Mouse (Mus musculus): ENCODE data around the gene Tex2.

Tex2 gene

GRCm38 (mm10) chr11:106544916-106545315, 68.3 kb downstream of the Tex2 start:
- DNase-seq (ENCODE audit: low spot score in 2 of 2) = peak; percentile 73 to 74

GRCm38 (mm10) chr11:106544133-106544532, 69.1 kb downstream of the Tex2 start:
- no peak for DNase-seq (ENCODE audit: low spot score in 2 of 2)

DNA sequence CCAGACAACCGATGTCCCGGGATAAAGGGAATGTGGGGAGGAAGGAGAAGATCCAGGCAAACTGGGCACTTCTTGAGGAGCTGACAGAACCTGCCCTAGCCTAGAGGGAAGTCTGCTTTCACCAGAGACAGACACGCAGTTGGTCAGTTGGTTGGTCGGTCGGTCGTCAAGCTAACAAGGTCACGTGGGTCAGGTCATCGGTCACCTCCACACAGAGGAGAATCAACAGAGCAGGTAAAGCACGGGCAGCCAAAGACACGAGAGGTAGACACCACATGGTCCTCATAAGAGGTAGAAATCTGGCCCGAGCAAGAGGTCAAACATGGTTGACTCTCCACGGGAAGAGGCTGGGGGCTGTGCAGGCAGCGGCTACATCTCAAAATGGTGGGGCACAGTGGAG, 70.2 kb downstream of the Tex2 start:
- no peak for DNase-seq (ENCODE audit: low spot score in 2 of 2)

DNA sequence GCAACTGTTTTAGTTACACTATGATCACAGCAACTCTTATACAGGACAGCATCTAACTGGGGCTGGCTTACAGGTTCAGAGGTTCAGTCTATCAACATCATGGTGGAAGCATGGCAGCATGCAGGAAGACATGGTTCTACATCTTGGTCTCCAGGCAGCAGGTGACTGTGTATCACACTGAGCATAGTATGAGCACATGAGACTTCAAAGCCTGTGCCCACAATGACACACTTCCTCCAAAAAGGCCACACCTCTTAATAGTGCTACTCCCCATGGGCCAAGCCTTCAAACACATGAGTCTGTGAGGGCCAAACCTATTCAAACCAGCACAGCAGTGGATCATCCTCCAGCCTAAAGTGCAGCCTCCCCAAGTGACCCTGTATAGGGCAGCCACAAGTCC, 70.8 kb downstream of the Tex2 start:
- peak; percentile 78 to 79 for DNase-seq (ENCODE audit: low spot score in 2 of 2)

DNA sequence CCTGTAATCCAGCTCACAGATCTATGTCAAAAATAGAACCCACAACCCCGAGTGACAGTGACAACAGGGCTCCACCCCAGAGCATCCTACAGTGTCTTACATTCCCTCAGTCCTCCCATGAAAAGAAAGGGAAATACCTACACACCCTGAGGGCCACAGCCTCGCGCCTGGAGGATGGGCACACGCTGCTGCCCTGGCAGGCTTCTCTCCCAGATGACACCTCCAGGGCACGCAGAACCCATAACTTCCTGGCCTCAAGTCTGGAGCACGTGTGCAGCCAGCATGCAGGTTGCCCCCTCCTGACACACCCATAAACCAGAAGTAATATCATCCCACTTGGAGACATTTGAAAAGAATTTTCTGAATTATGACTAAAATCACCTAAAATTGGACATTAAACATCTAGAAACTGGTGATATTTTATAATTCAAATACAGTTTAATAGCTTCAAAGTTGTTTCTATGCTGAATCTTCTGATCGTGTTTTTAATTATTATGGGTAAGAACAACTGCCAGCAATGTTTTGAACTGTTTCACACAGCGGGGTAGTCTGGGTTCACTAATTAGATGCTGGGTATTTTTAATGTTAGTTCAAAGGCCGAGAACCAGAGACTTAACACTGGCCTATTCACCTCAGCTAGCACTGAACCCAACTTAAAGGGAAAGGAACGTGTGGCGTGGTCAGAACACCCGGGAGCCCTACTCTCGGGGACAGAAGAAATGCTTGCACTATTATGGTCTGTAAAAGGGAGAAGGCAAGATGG, 72.5 kb downstream of the Tex2 start:
- DNase-seq (ENCODE audit: low spot score in 2 of 2) = no peak

DNA sequence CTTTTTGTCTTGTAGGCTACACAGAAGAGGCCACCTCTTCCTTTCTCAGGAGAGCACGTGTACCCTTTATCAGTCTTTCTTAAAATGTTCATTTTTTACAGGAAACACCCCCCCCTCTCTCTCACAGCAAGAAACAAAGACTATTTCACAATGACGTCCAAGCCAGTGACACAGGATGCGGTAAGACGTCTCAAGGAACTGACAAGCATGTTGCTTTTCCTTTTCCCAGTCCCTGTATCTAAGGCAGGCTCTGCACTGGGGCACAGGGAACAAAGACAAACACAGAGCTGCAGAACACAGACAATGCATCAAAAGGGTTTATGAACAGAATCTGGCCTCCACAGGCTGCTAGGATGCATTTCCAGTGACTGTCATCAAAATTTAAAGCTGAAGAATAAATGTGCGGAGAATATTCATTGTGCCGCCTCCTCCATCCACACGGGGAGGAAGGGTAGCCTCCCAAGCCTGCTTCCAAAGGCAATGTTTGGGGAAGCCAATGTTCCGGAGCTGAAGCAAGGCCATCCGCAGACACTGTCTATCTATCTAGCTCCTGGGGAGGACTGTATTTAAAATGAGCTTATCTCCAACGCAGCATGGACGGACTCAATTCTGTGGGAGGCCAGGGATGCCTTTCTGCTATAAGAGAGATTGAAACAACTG, 76.8 kb downstream of the Tex2 start:
- DNase-seq (ENCODE audit: low spot score in 2 of 2) = no peak

GRCm38 (mm10) chr11:106535660-106536252, 77.5 kb downstream of the Tex2 start:
- DNase-seq (ENCODE audit: low spot score in 2 of 2) = peak; percentile 83 to 91

- DNase-seq (ENCODE audit: low spot score in 2 of 2) = no peak
These were observed 80.9 kb downstream of the Tex2 start for GRCm38 (mm10) chr11:106532248-106532790.

DNA sequence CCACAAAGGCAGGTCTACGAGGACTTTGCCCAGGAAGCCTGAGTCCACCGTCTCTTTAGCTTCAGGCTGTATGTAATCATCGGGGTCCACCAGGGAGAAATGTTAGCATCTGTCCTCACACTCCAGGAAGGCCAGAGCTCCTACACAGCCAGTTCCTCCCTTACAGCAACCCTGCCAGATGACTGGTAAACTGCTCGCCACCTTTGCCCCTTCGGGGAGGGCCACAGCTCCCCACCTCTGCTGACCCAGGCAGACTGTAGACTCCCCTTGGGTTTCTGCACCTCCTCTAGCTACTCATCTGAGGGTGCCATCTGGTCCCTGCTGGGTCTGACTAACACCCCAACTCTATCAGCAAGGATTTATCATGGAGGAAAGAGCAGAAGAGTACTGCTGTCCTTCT, 83.4 kb downstream of the Tex2 start:
- DNase-seq (ENCODE audit: low spot score in 2 of 2) = no peak

- no peak for DNase-seq (ENCODE audit: low spot score in 2 of 2)
These were observed 84.1 kb downstream of the Tex2 start for GRCm38 (mm10) chr11:106529113-106529512.

GRCm38 (mm10) chr11:106527926-106528325, 85.3 kb downstream of the Tex2 start:
- DNase-seq (ENCODE audit: low spot score in 2 of 2) = no peak

DNA sequence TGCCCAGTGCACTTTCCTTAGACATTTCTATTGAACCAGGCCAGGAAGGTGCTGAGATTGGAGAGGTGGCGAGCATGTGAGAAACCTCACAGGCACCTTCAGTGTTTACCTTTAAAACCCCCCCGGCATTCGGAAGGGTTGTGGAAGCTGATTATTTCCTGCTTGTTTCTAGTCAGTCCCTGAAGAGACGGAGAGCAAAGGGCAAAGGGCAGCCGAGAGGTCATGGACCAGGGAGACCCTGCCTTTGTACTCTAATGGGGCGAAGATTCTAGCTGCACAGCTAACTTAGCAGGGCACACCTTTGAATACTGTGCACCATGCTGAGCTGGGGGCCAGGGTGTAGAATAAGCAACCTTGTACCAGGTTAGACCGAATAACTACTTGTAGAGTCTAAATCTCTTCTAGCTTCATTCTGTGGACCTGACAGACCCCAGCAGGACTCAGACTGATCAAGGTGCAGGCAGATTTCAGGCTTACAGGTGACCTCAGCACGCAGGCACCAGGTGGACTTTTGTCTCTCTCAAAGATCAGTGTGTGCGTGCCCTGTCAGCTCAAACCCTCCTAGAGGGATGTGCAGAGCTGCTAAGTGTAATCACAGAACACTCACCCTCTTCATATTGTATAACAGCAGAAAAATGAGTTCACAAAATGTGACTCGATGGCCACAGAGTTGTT, 85.9 kb downstream of the Tex2 start:
- no peak for DNase-seq (ENCODE audit: low spot score in 2 of 2)

GRCm38 (mm10) chr11:106522538-106522937, 90.7 kb downstream of the Tex2 start:
- no peak for DNase-seq (ENCODE audit: low spot score in 2 of 2)

- DNase-seq (ENCODE audit: low spot score in 2 of 2) = no peak
These were observed 91.6 kb downstream of the Tex2 start for GRCm38 (mm10) chr11:106521612-106522011.

- no peak for DNase-seq (ENCODE audit: low spot score in 2 of 2)
These were observed 92.8 kb downstream of the Tex2 start for GRCm38 (mm10) chr11:106520404-106520803.

DNA sequence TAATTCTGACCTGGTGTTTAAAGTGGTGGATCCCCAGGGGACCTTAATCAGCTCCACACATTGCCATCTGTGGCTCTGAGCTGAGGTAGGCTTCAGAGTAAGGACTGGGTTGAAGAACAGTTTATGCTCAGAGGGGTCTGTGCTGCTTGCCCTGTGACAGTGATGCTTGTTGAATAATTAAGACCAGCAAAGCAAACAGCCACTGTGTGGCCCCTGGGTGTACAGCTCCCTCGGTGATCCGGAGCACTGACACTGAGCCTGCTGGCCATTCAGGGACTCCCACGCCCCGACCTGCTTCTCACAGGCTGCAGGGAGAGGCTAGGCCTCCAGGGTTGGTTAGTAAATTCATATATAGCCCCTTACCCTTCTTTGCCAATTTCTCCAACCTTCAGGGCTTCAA, 93.7 kb downstream of the Tex2 start:
- no peak for DNase-seq (ENCODE audit: low spot score in 2 of 2)

DNA sequence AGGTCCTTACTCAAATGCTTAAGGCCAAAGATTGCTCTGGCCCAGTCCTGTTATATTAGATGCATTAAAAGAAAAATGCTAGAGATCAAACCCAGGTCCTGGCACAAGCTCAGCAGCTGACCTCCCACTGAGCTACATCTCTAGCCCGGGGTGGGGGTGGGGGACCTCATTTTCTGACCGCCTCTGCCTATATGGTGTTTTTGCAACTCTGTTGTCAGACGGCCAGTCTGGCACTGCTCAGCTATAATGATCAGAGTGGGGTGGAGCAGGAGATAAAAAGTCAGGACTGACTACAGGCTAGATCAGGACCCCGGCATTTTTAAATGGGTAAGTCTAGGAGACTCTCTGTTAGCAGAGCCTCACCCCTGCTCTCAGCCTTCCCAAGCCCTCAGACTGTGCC, 94.8 kb downstream of the Tex2 start:
- no peak for DNase-seq (ENCODE audit: low spot score in 2 of 2)

DNA sequence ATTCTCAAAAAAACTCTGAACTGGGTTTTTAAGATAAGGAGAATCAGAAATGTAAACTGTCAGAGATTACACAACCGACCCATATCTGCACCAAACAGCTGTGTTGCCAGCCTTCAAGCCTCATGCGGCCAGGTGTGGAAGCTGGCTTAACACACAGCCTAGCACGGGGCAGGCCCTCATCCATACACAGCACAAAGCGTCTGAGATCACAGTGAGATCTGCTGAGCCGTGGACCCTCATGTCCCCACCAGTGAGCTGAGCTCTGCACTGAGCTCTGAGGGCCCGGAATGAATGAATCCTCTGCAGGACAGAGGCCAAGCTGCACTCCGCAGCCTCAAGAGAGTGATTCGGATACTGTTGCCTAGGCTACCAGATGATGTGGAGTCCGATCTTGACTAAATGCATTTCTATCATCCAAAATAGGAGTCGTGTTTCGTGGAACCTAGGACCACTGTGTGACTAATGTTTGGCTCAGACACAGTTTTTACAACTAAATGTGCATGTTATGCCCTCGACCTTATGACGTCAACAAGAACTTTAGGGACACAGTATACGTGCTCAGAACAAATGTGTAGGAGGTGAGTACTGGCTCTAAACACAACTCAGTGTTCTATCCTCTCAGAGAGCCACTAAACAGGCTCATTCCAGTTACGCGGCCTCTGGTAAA, 98.0 kb downstream of the Tex2 start:
- DNase-seq (ENCODE audit: low spot score in 2 of 2) = no peak

DNA sequence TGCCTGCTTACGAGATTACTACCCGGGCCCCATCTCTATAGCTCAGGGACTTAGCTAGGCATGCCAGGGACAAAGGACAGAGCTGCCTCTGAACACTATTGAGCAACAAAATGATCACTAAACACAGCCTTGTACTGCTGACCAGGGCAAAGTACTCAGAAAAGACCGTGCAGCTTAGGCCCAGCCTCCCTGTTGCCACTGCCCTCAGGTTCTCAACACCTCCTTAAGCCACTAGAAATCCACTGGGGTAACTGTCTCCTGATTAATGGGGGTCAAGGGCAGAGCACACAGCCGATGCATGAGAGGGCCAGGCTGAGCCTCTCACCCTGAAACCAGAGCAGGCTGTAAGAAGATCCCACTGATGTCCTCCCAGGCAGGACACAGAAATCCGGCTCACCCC, 98.8 kb downstream of the Tex2 start:
- DNase-seq (ENCODE audit: low spot score in 2 of 2) = no peak

GRCm38 (mm10) chr11:106513166-106513565, 100.1 kb downstream of the Tex2 start:
- DNase-seq (ENCODE audit: low spot score in 2 of 2) = peak; percentile 42 to 62

DNA sequence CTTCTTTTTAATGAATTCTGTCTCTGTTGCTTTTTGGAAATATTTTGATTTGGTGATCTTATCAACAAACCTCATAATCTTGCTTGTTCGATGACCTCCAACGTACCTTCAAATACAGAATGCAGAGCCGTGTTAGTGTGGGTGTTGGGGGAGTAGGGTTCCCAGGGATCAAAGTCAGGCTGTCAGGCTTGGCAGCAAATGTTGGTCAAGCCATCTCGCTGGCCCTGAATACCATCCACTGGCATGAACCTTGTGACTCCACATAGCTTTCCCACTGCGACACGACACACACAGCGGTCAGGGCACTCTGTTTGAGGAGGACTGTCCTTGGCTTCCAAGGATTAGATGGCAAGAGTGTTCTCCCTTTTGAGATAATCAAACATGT, 101.2 kb downstream of the Tex2 start:
- no peak for DNase-seq (ENCODE audit: low spot score in 2 of 2)
